Mouse (Mus musculus) bone marrow, adult 2 months (tissue): ENCODE measurements around the gene Rffl.

ENCODE experiments used
- CTCF ChIP-seq: fragments of 200-500 bp; IDR thresholded peaks from 2 replicates; pipeline ENCODE4 v1.5.1; 2011; ENCODE audit warnings: low read length, control low read depth; ENCODE audit not compliant: control insufficient read depth, insufficient read depth
- POLR2A ChIP-seq: fragments of 200-500 bp; IDR thresholded peaks from 2 replicates; pipeline ENCODE4 v1.6.1; 2011; ENCODE audit warnings: low read depth, mild to moderate bottlenecking, control low read depth, low read length, borderline replicate concordance; ENCODE audit not compliant: control insufficient read depth

DNA sequence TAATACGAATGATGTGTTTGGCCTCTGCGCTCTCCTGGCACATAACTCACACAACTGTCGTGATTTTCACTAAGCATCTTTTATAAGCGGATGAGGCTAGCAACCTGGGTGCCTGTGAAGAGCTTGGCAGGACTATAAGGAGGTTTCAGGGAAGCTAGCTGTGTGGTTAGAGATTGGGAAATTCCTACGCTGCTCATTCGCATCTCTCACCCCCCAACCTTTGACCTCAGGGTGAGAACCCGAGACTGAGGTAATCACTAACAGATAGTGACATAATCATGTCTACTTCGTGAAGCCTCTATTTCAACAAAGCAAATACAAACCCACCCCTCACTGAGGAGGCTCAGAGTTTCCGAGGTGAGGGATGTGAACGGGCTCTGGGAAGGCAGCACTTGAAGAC, 49.8 kb upstream of the Rffl start:
- TF ChIP-seq CTCF (no peak), POLR2A (no peak)
